Mouse (Mus musculus): ENCODE measurements at regions not wholly inside any gene's neighbourhood (a gene's known extent, or its start where the extent isn't known, plus 50 kb on each side); places are given as distances from the start of the nearest gene placed in this dataset.
A peak's percentile ranks its signal among the peaks of the same experiment; 100 is the strongest.

DNA sequence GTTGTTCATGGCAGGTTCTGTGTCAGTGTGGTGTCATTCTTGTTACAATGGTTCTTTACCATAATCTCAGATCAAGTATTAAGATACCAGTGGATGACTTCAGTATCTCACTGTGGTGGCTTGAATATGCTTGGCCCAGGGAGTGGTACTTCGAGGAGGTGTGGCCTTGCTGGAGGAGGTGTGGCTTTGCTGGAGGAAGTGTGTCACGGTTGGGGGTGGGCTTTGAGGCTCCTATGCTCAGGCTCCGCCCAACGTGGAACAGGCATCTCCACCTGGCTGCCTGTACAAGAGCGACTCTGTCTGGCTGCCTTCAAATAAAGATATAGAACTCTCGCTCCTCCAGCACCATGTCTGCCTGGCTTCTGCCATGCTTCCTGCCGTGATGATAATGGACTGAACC lies 63.6 kb downstream of the Cd2 start:
- no peak for ATAC-seq (replicated peaks; ENCODE audit: low read depth, poor library complexity, severe bottlenecking)

DNA sequence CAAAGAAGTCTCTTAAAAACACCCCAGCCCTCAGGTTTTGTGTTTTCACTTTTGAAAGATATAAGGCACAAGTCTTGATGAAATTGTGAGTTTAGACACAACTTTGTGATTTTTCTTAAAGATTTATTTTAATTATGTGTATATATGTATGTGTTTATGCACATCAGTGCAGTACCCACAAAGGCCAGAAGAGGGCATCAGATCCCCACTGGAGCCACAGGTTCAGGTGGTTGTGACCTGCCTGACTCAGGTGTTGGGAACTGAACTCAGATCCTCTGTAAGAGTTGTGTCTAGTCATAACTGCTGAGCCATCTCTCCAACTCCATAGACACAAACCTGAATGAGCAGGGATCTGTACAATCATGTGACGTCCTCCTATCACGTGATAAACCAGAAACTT lies 67.8 kb downstream of the Cd2 start:
- no peak for ATAC-seq (replicated peaks; ENCODE audit: low read depth, poor library complexity, severe bottlenecking)

DNA sequence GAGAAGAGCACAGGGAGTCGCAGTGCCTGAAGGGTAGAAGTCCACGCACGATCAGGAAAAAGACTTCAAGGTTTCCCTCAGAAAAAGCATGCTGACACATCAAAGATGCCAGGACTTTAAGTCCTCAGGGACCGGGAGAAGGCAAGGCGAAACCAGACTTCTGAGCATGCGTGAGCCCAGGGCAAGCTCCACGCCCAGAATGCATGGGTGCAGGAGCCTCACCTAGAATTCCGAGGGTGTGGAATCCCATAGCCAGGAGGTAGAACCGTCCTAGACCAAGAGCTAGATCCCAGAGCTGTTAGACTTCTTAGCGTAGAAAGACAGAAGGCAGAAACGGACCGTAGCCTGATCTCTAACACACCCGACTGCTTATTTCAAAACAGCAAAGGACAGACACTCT lies 71.0 kb downstream of the Cd2 start:
- no peak for ATAC-seq (replicated peaks; ENCODE audit: low read depth, poor library complexity, severe bottlenecking)

DNA sequence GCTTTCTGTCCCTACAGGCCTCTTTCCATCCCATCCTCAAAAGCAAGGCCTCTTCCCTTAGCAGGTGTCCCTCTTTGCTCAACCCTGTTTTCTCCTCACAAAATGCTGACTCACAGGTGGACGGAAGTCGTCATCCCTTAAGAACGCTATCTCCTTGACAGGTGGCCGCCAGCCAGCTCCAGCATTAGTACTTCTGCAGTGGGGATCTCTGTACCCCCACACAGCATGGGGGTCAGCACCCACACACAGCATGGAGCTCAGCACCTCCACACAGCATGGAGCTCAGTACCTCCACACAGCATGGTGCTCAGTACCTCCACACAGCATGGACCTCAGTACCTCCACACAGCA lies 74.6 kb downstream of the Cd2 start:
- peak; percentile 59 for ATAC-seq (replicated peaks; ENCODE audit: low read depth, poor library complexity, severe bottlenecking)

DNA sequence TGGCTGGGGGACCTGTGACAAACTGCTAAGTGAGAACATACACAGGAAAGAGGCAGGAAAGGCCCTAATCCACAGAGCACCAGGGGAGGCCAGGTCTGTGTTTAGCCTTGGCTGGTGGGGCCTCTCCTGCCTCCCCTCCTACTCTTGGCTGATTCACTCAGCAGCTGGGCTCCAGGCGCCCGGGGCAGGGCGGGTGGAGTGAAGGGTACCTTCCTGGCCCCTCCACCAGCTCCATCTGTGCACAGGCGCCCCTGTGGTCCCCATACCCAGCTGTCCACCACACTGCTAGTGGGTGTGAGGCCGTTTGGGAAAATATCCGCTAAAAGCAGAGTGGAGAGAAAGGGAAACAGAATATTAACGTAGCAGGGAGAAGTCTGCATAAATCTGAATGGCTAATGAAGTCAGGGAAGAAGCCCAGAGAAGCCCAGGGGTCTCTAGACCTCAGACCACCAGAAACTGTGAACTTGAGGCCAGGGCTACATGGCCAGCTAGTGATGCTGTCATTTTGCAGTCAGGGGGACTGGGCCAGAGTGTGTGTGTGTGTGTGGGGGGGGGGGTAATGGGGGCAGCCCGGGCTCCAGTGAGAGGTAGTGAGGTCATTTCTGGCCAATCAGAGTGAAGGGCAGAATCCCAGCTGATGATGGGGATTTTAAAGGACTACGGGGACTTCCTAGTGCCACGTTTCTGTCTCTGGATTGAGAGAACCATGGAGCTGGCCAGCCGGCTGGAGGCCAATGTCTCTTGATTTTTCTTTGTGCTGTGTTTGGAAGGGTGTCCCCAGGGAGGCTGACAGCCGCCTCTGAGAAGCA lies 75.1 kb downstream of the Cd2 start:
- ATAC-seq (replicated peaks; ENCODE audit: low read depth, poor library complexity, severe bottlenecking): no peak; the same call in 1 of the 2 replicates

DNA sequence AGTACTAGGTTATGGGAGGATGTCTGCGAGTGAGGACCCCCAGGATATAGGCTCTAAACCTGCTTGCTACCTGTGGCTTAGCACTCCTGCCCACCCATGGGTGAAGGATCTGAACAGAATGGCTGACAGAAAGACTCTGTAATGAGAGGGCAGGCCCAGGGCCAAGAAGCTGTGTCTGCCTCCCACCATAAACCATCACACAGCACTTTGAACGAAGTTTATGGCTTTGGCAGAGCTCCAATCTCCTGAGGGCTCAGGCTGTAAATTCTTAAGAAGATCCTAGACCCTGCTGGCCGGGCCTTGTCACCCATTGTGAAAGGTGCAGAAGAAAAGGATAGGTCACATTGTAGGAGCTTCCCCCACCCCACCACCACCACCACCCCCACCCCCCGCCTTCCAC lies 75.8 kb downstream of the Cd2 start:
- ATAC-seq (replicated peaks; ENCODE audit: low read depth, poor library complexity, severe bottlenecking): no peak

DNA sequence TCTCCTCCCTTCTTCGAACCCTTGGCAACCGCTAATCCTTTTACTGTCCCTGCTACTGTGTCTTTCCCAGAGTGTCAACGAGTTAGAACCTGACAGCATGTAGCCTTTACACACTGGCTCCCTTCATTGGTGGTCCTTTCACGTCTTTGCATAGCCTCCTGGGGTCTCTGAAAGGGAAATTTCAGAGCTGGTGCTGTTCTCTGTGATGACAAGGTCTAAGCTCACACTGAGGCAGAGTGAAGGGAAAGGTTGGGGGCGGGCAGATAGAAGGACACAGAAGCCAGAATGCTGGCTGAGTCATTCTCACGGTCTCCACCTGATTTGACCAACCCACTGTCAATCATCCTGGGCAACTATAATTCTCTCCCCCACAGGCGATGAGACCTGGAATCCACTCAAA lies 78.2 kb downstream of the Cd2 start:
- no peak for ATAC-seq (replicated peaks; ENCODE audit: low read depth, poor library complexity, severe bottlenecking)

DNA sequence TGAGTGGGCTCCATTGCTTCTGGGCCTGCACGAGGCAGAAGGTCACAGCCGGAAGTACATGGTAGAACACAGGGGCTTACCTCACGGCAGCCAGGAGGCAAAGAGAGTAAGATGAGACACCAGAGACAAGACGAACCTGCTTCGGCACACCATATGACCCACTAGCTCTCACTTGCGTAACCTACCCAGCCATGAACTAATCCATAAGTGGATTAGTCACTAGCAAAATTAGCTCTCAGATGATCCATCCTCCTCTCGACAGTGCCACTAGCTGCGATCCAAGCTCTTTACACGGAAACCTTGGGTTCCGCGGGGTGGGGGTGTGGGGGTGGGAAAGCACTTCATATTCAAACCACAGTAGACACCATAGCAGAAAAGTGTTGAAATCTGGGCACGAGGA lies 79.0 kb downstream of the Cd2 start:
- no peak for ATAC-seq (replicated peaks; ENCODE audit: low read depth, poor library complexity, severe bottlenecking)

DNA sequence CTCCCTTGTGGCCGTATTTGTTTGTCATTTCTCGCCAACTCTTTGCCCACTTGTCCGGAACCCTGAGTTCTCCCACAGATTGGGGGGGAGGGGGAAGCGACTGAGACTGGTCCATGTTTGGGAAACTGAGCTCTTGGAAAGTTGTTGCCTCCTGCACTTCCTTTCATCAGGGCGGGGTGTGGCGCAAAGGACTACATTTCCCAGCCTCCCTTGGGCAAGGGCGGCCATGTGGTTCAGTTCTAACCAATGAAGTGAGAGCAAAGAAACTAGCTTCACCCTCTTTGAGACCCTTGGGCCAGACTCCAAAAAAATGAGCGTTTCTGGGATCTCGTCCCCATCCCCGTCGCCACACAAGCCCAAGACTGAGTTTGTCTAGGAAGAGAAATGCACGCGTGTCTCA lies 81.6 kb downstream of the Cd2 start:
- ATAC-seq (replicated peaks; ENCODE audit: low read depth, poor library complexity, severe bottlenecking): 0 out of 2 replicates have a peak, but pooled peaks have one; percentile 22

DNA sequence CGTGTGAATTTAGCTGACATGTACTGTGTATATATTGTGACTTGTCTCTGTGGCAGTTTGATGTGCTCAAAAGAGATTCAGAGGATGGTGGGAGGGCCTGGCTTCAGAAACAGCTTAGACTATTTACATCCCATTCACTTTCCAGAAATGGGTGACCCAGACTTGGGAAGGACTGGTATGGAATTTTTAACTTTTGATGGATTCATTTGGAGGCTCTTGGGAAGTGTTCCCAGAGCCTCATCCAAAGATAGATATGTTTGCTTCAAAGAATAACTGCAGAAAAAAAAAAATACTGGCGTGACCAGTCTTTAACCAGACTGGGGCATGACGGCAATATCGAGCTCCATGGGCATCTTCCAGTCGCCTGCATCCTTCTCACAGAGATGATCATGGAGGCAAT lies 84.6 kb upstream of the Ptgfrn start:
- ATAC-seq (replicated peaks; ENCODE audit: low read depth, poor library complexity, severe bottlenecking): no peak

DNA sequence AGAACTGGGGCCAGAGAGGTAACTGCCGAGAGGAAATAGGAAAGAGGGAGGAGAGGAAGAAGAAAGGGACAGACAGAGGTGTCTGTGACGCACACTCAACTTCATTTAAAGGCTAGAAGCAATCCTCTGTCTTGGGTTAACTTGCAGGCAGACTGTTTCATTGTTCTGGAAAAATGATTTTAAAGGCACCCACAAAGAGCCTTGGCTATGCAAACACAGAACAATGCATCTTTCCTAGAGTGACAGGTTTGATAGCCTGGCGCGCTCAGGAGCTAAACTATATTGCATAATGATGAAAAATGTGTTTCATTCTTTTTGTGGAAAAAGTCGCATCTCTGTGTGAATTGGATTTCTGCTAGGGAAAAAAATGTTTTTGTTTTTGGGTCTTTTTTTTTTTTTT lies 84.2 kb upstream of the Ptgfrn start:
- no peak for ATAC-seq (replicated peaks; ENCODE audit: low read depth, poor library complexity, severe bottlenecking)

DNA sequence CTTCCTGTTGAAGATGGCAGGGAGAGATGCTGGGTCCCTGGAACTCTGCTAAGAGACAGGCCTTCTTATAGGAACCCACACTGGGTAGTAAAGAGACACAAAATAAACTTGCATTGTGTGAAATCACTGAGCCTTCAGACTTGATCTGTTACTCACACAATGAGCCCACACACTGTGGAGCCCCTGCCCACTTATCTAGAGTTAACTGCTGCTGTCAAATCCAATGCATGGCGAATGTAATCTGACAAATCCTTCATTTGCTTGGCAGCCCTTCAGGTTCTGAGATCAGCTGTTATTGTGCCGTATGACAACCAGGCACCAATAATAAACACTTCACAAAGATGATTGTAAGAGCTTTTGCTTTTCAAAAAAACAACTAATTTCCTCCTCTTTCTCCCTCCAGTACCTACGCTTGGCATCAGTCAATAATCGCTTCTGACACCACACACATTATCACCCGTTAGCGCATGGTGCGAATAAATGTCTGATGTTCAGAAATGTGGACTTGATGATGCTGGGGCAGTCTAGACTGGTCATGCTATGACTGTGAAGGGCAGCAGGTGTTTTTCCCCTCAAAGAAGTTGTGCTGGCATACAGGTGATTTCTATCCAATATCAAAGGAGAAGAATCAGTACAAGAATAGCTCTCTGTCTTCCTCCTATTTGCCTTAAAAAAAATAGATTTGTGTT lies 81.4 kb upstream of the Ptgfrn start:
- ATAC-seq (replicated peaks; ENCODE audit: low read depth, poor library complexity, severe bottlenecking): no peak

DNA sequence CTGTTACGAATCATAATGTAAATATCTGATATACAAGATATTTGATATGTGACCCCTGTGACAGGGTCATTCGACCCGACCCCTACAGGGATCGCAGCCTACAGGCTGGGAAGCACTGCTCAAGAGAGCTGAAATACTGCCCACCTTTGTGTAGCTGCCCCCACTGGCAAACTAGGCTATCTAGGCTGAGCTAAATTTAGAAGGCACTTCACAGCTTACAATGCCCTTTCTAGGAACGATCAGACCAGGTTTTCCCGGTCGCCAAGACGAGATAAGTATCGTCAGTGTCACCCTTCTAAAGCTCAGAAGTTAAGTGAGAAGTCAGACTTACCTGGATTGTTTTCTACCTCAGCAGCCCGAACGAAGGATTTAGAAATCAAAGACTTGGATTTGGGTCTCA lies 71.9 kb upstream of the Ptgfrn start:
- ATAC-seq (replicated peaks; ENCODE audit: low read depth, poor library complexity, severe bottlenecking): no peak

DNA sequence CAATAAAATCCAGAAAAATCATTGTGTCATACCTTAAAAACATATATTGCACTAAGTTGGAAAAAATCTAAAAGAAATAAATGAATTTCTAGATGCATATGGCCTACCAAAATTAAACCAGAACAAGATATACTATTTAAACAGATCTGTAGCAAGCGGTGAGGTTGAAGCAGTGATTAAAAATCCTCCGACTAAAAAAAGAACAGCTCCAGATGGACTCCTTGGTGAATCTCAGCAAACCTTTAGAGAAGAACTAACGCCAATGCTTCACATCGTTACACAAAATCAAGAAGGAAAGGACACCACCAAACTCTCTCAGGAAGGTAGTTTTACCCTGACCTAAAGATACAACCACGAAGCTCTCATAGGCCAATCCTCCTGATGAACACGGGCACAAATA lies 63.9 kb upstream of the Ptgfrn start:
- ATAC-seq (replicated peaks; ENCODE audit: low read depth, poor library complexity, severe bottlenecking): no peak

DNA sequence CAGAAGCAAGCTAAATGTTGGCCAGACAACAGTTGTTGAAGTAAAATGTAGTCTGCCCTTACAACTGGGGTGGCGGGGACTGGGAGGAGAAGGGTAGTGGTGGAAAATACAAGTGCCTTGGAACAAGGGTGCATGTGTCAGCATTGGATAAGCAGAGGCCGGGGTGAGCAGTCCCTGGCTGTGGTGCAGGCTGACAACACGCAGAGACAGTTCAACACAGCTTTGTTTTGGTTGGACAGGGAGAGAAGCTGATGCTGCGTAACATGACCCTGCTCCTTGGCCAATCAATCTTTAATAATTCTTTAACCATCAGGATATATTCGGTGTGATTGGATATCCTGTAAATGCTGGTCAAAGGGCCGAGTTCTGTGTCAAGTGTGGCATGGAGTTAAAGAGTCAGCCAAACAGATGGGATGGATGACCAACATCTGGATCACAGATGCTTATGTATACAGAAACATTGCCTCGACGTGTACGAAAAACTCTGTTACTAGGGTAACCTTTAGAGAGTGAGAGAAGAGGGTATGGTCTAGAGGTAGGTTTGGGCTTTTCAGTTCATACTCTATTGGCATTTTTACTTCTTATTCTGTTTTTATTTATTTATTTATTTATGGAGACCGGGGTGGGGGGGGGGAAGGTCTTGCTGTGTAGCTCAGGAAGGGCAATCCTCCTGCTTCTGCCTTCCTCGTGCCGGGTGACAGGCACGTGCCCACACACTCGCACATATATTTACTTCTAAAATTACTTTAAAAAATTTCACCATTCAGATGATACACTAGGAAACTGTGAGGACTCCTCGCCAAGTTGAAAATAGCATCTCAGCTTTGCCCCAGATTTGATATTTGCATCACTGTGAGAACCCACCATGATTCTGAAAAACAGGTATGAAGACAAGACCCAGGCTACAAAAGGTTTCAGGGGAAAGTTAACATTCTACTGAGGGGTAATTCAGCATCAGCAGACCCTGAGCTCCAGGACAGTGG lies 60.2 kb upstream of the Ptgfrn start:
- no peak for ATAC-seq (replicated peaks; ENCODE audit: low read depth, poor library complexity, severe bottlenecking)

DNA sequence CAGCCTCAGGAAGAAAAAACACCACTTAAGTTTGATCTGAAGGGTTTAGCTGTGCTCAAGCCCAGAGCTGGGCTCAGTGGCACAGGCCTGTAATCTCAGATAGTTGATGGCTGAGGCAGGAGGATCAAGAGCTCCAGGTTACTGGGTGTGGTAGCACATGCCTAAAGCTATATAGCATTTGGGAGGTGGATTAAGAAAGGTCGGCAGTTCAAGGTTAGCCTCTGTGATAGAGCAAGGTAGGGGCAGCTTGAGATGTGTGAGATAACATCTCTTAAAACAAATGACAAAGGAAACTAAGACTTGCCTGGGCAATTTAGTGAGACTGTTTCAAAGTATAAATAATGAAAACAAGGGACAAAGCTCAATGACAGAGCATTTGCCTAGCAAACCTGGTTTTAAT lies 56.9 kb upstream of the Ptgfrn start:
- no peak for ATAC-seq (replicated peaks; ENCODE audit: low read depth, poor library complexity, severe bottlenecking)

DNA sequence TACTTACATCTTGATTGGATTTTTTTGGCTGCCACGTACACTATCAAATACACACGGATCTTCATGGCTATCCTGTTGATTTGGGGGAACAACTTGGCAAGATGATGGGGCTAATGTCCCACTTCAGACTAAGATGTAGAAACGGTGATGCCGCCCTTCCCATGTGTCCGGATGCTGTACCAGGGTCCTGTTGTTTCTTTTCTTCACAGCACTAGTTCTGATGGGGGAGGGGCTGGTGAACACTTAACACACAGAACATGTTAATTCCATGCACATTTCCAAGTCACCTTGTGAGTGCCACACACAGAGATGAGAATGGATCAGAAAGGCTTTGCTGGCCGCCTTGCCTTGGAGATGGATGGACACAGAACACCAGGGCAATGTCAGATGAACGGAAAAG lies 56.5 kb upstream of the Ptgfrn start:
- ATAC-seq (replicated peaks; ENCODE audit: low read depth, poor library complexity, severe bottlenecking): no peak

DNA sequence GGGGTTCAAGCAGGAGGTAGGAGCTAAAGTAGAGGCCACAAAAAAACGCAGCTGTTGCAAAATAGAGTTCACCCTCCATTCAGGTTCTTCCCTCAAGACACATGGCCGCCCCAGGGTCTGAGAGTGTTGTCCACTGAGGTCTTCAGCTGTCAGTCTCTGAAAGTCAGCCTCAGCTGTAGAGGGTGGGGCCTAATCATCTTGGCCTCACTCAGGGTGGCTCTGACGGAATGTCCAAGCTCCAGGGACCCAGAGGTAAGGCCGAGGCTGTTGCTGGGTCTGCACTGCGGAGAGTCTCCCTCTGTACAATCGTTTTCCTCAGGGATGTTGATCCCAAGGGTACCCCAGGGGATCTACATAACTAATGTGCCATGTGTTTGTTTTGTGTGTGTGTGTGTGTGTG lies 55.2 kb upstream of the Ptgfrn start:
- ATAC-seq (replicated peaks; ENCODE audit: low read depth, poor library complexity, severe bottlenecking): no peak

DNA sequence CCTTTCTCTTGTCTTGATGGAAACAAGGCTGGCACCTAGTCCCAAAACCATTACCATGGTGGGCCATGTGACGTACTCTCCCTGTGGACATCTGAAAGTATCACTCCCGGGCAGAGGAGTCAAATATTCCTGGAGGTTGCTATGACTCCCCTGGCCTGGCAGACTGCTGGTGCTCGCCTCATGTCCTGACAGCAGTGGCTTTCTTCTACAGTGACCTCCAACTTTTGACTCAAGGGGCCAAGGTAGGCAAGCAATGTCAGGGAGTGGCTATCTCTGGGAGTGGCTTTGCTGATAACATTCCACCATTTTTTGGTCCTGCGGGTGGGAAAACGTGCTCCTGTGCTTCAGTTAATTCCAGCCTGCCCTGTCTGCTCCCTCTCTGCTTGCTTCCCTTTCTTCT lies 54.7 kb upstream of the Ptgfrn start:
- ATAC-seq (replicated peaks; ENCODE audit: low read depth, poor library complexity, severe bottlenecking): no peak

DNA sequence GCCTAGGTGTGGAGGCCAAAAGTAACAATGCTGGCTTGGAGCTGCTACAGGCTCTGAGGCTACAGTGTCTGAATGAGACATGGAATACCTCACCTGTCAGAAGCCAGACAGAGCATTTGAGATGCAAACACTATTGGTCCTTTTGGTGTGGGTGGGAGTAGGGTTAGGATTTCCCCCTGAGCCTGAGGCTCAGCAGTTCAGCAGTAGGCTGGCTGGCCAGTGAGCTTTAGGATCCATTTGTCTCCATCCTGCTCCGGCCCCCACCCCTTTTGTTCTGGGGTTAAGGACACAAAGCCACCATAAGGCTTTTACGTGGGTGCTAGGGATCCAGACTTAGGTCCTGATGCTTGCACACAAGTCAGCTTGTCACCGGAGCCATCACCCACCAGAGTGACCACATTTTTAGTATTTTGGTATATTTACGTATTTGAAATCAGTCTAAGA lies 53.9 kb upstream of the Ptgfrn start:
- ATAC-seq (replicated peaks; ENCODE audit: low read depth, poor library complexity, severe bottlenecking): no peak
